Comparison of ENCODE assay signal across 8 mouse cellular contexts in genomic region chr1:137927953-137928352, GRCm38 (mm10).
DNase-seq lines count a peak whose midpoint lies in the region; ATAC-seq lines count a peak whose summit lies in the region.

No protein-coding gene starts in this region.

- peak; percentile 94 for ATAC-seq in forebrain, embryonic 14.5 days
- ATAC-seq in erythroblast, adult 5-6 weeks (replicated peaks; ENCODE audit: low FRiP score, poor library complexity, severe bottlenecking), result no peak

- no peaks in the 10 kb centered on the region for H3K9me3 ChIP-seq in forebrain, embryonic 14.5 days (replicated peaks; ENCODE audit: control insufficient read depth, low read length)

- H3K36me3 ChIP-seq in forebrain, embryonic 14.5 days (ENCODE audit: control insufficient read depth, insufficient read depth, low read length), result peaks cover 27% of the 10 kb centered on the region

- 5% methylated on average over 11 of the region's 11 CpGs for WGBS in forebrain, embryonic 14.5 days

- no peaks in the 10 kb centered on the region for H3K27me3 ChIP-seq in forebrain, embryonic 14.5 days (replicated peaks; ENCODE audit: control insufficient read depth, insufficient read depth, low read length)

- DNase-seq in right cerebral cortex, postnatal 36 days (ENCODE audit: low spot score in 2 of 2), result peak; percentile 30 to 36
- no peak for DNase-seq in right cerebral cortex, postnatal 14 days
- DNase-seq in forebrain, embryonic 14.5 days (ENCODE audit: low spot score), result peak; percentile 93
- DNase-seq in heart, postnatal 14 days, result peak; percentile 66 to 70
- DNase-seq in kidney, postnatal 36 days, result peak; percentile 65 to 82
- peak; percentile 75 for DNase-seq in lung, postnatal 10 days
- peak; percentile 35 for DNase-seq in right cerebral cortex, postnatal 4 days

- H3K27ac ChIP-seq in forebrain, embryonic 14.5 days (ENCODE audit: low read depth, low read length), result peak overlapping the region; percentile 90

- peaks cover 30% of the 10 kb centered on the region for H3K4me1 ChIP-seq in forebrain, embryonic 14.5 days (ENCODE audit: control insufficient read depth, insufficient read depth, low read length)

- H3K4me2 ChIP-seq in forebrain, embryonic 14.5 days (ENCODE audit: low read length), result peak overlapping the region; percentile 42

- H3K4me3 ChIP-seq in forebrain, embryonic 14.5 days (ENCODE audit: low read depth, low read length), result peak overlapping the region; percentile 6; the same call in 1 of the 2 replicates

- intact Hi-C loops in heart, postnatal 14 days (cut with DNase I), result no loop called here

- H3K9ac ChIP-seq in forebrain, embryonic 14.5 days (ENCODE audit: low read length), result peak overlapping the region; percentile 41; the same call in 1 of the 2 replicates
